Mouse (Mus musculus): ENCODE measurements around the gene Pex19. TPM values are rescaled to one million over a fixed set of nuclear protein-coding genes. Genes with fewer than 3 reads are reported as not detected.

The Pex19 gene
- 10 to 100 TPM; 74.8 to 76.0 TPM for total RNA-seq (2021)
- long read RNA-seq, experiment 1, transcript Pex19-201 (8 exons, 1,917 nt), result major isoform, 142 of 159 reads
- long read RNA-seq, experiment 1, partial matches to known transcripts, result 6 of 159 reads
- long read RNA-seq, experiment 1, other reads (novel, unspliced or antisense), result 11 of 159 reads
- long read RNA-seq, experiment 2, transcript Pex19-201 (8 exons, 1,917 nt), result major isoform, 109 of 127 reads
- long read RNA-seq, experiment 2, partial matches to known transcripts, result 7 of 127 reads
- long read RNA-seq, experiment 2, other reads (novel, unspliced or antisense), result 11 of 127 reads

GRCm38 (mm10) chr1:172126376-172127347 lies at the start of gene Pex19:
Gene Pex19, plus strand, starts transcription at chr1:172126755.
- DNase-seq (ENCODE audit: low spot score), result peak; percentile 69

GRCm38 (mm10) chr1:172077981-172078380 lies 48.6 kb upstream of the Pex19 start:
- DNase-seq (ENCODE audit: low spot score), result peak; percentile 17

- peak; percentile 96 for DNase-seq (ENCODE audit: low spot score)
Observed at GRCm38 (mm10) chr1:172082101-172082898, 44.3 kb upstream of the Pex19 start, which contains the start of the genes Copa and Ncstn. Gene Copa, plus strand, starts transcription at chr1:172082529. Gene Ncstn, minus strand, starts transcription at chr1:172082795.

GRCm38 (mm10) chr1:172082899-172083445 lies 43.6 kb upstream of the Pex19 start:
- no peak for DNase-seq (ENCODE audit: low spot score)

- no peak for DNase-seq (ENCODE audit: low spot score)
Observed at GRCm38 (mm10) chr1:172093522-172093921, 33.0 kb upstream of the Pex19 start.

- no peak for DNase-seq (ENCODE audit: low spot score)
Observed at GRCm38 (mm10) chr1:172094295-172094694, 32.3 kb upstream of the Pex19 start.

GRCm38 (mm10) chr1:172095202-172095601 lies 31.4 kb upstream of the Pex19 start:
- DNase-seq (ENCODE audit: low spot score), result no peak

GRCm38 (mm10) chr1:172099325-172100033 lies 27.1 kb upstream of the Pex19 start:
- DNase-seq (ENCODE audit: low spot score), result no peak

- DNase-seq (ENCODE audit: low spot score), result no peak
Observed at GRCm38 (mm10) chr1:172103619-172104018, 22.9 kb upstream of the Pex19 start.

- DNase-seq (ENCODE audit: low spot score), result no peak
Observed at GRCm38 (mm10) chr1:172105101-172105500, 21.5 kb upstream of the Pex19 start.

- DNase-seq (ENCODE audit: low spot score), result no peak
Observed at GRCm38 (mm10) chr1:172107777-172108477, 18.6 kb upstream of the Pex19 start.

GRCm38 (mm10) chr1:172116948-172117347 lies 9.6 kb upstream of the Pex19 start:
- no peak for DNase-seq (ENCODE audit: low spot score)

GRCm38 (mm10) chr1:172119100-172119499 lies 7.5 kb upstream of the Pex19 start:
- DNase-seq (ENCODE audit: low spot score), result no peak

GRCm38 (mm10) chr1:172119720-172120119 lies 6.8 kb upstream of the Pex19 start:
- DNase-seq (ENCODE audit: low spot score), result peak; percentile 56

- no peak for DNase-seq (ENCODE audit: low spot score)
Observed at GRCm38 (mm10) chr1:172122671-172123070, 3.9 kb upstream of the Pex19 start.

GRCm38 (mm10) chr1:172124572-172124971 lies 2.0 kb upstream of the Pex19 start:
- DNase-seq (ENCODE audit: low spot score), result no peak

GRCm38 (mm10) chr1:172127487-172127886 lies 932 bp downstream of the Pex19 start:
- no peak for DNase-seq (ENCODE audit: low spot score)

GRCm38 (mm10) chr1:172128563-172128962 lies 2.0 kb downstream of the Pex19 start:
- no peak for DNase-seq (ENCODE audit: low spot score)

- no peak for DNase-seq (ENCODE audit: low spot score)
Observed at GRCm38 (mm10) chr1:172129108-172129507, 2.6 kb downstream of the Pex19 start.

- DNase-seq (ENCODE audit: low spot score), result no peak
Observed at GRCm38 (mm10) chr1:172129780-172130179, 3.2 kb downstream of the Pex19 start.
